Mouse (Mus musculus): ENCODE measurements around the gene Arid5b.

- TF ChIP-seq CTCF (IDR thresholded peaks at IDR 0.05; ENCODE audit: low read depth) (no peak), EP300 (IDR thresholded peaks at IDR 0.05; ENCODE audit: low read depth) (no peak)
Observed at GRCm38 (mm10) chr10:68323167-68323566, 44.6 kb upstream of the Arid5b start.

Measured in heart, postnatal 0 days (tissue).